Mouse (Mus musculus): ENCODE results near the gene Atp6v1a. TPM values are rescaled to one million over a fixed set of nuclear protein-coding genes. Genes with fewer than 3 reads are reported as not detected.

Atp6v1a gene
- 56.4 and 59.6 TPM in 2 replicates for polyA plus RNA-seq (2014; fragmentation: Nextera tagmentation; extraction: Ambion mirVana)

GRCm38 (mm10) chr16:44139536-44140185 is at the start of gene Atp6v1a, which contains the start of gene Naa50:
Atp6v1a (minus strand) TSS chr16:44139705.
Naa50 (plus strand) TSS chr16:44139830.
- peak within 1 kb of the TSS; percentile 97 for H3K4me3 ChIP-seq (ENCODE audit: low read depth, low read length)
- WGBS, result under 1% methylated on average over 71 of the region's 71 CpGs
- DNase-seq (peak; percentile 97), ATAC-seq (ENCODE audit: insufficient read depth) (peak; percentile 85)
- peak within 1 kb of the TSS; percentile 85 for H3K4me2 ChIP-seq
- peaks cover 11% of the 10 kb centered on the region; the same call in 1 of the 2 replicates for H3K4me1 ChIP-seq (ENCODE audit: insufficient read depth)
- H3K27ac ChIP-seq (ENCODE audit: low read depth), result peak within 1 kb of the TSS; percentile 99
- H3K9ac ChIP-seq, result peak within 1 kb of the TSS; percentile 92
- H3K9me3 ChIP-seq (ENCODE audit: low read depth, low read length), result no peaks in the 10 kb centered on the region
- no peak for TF ChIP-seq CTCF (IDR thresholded peaks at IDR 0.05; ENCODE audit: low read depth)
- no peaks in the 10 kb centered on the region for H3K27me3 ChIP-seq (ENCODE audit: insufficient read depth, low read length)
- no peaks in the 10 kb centered on the region for H3K36me3 ChIP-seq (ENCODE audit: insufficient read depth)

- Histone ChIP-seq H3K9ac (no peak overlapping the region), H3K4me2 (no peak overlapping the region), H3K4me1 (ENCODE audit: insufficient read depth) (no peaks in the 10 kb centered on the region), H3K9me3 (ENCODE audit: low read depth, low read length) (no peaks in the 10 kb centered on the region), H3K27me3 (ENCODE audit: insufficient read depth, low read length) (no peaks in the 10 kb centered on the region), H3K27ac (ENCODE audit: low read depth) (no peak overlapping the region), H3K36me3 (ENCODE audit: insufficient read depth) (0 out of 2 replicates have a peak, but pooled peaks cover 9% of the 10 kb centered on the region), H3K4me3 (ENCODE audit: low read depth, low read length) (no peak overlapping the region)
- no peak for TF ChIP-seq CTCF (IDR thresholded peaks at IDR 0.05; ENCODE audit: low read depth)
- DNase-seq (no peak), ATAC-seq (ENCODE audit: insufficient read depth) (no peak)
- WGBS, result 87% methylated on average over 3 of the region's 3 CpGs
These were observed 49.3 kb upstream of the Atp6v1a start for GRCm38 (mm10) chr16:44188766-44189165.

- H3K4me2 ChIP-seq, result no peak overlapping the region
- ATAC-seq (ENCODE audit: insufficient read depth), result no peak
- no peak for DNase-seq
- H3K9me3 ChIP-seq (ENCODE audit: low read depth, low read length), result no peaks in the 10 kb centered on the region
- no peak overlapping the region for H3K27ac ChIP-seq (ENCODE audit: low read depth)
- no peak for TF ChIP-seq CTCF (IDR thresholded peaks at IDR 0.05; ENCODE audit: low read depth)
- no peaks in the 10 kb centered on the region for H3K27me3 ChIP-seq (ENCODE audit: insufficient read depth, low read length)
- H3K4me1 ChIP-seq (ENCODE audit: insufficient read depth), result no peaks in the 10 kb centered on the region
- 0 out of 2 replicates have a peak, but pooled peaks cover 9% of the 10 kb centered on the region for H3K36me3 ChIP-seq (ENCODE audit: insufficient read depth)
- H3K4me3 ChIP-seq (ENCODE audit: low read depth, low read length), result no peak overlapping the region
- no peak overlapping the region for H3K9ac ChIP-seq
- 82% methylated on average over 4 of the region's 4 CpGs for WGBS
These were observed 47.7 kb upstream of the Atp6v1a start for GRCm38 (mm10) chr16:44187172-44187571.

GRCm38 (mm10) chr16:44184769-44185168 is 45.3 kb upstream of the Atp6v1a start:
- Histone ChIP-seq H3K27ac (ENCODE audit: low read depth) (no peak overlapping the region), H3K9me3 (ENCODE audit: low read depth, low read length) (no peaks in the 10 kb centered on the region), H3K9ac (no peak overlapping the region), H3K4me1 (ENCODE audit: insufficient read depth) (no peaks in the 10 kb centered on the region), H3K27me3 (ENCODE audit: insufficient read depth, low read length) (no peaks in the 10 kb centered on the region), H3K4me3 (ENCODE audit: low read depth, low read length) (no peak overlapping the region), H3K36me3 (ENCODE audit: insufficient read depth) (0 out of 2 replicates have a peak, but pooled peaks cover 4% of the 10 kb centered on the region), H3K4me2 (no peak overlapping the region)
- WGBS, result 67% methylated on average over 3 of the region's 3 CpGs
- TF ChIP-seq CTCF (IDR thresholded peaks at IDR 0.05; ENCODE audit: low read depth), result no peak
- DNase-seq (no peak), ATAC-seq (ENCODE audit: insufficient read depth) (no peak)

- Histone ChIP-seq H3K9ac (no peak overlapping the region), H3K4me1 (ENCODE audit: insufficient read depth) (no peaks in the 10 kb centered on the region), H3K4me2 (no peak overlapping the region), H3K36me3 (ENCODE audit: insufficient read depth) (no peaks in the 10 kb centered on the region), H3K27me3 (ENCODE audit: insufficient read depth, low read length) (no peaks in the 10 kb centered on the region), H3K4me3 (ENCODE audit: low read depth, low read length) (no peak overlapping the region), H3K27ac (ENCODE audit: low read depth) (no peak overlapping the region), H3K9me3 (ENCODE audit: low read depth, low read length) (no peaks in the 10 kb centered on the region)
- no peak for TF ChIP-seq CTCF (IDR thresholded peaks at IDR 0.05; ENCODE audit: low read depth)
- ATAC-seq (ENCODE audit: insufficient read depth) (no peak), DNase-seq (no peak)
- WGBS, result 95% methylated on average over 1 of the region's 1 CpGs
These were observed 43.1 kb upstream of the Atp6v1a start for GRCm38 (mm10) chr16:44182597-44182996.

- TF ChIP-seq CTCF (IDR thresholded peaks at IDR 0.05; ENCODE audit: low read depth), result no peak
- 54% methylated on average over 1 of the region's 1 CpGs for WGBS
- H3K4me2 ChIP-seq, result no peak overlapping the region
- no peak overlapping the region for H3K9ac ChIP-seq
- H3K27ac ChIP-seq (ENCODE audit: low read depth), result 0 out of 2 replicates have a peak overlapping the region, but pooled peaks have one; percentile 38
- H3K9me3 ChIP-seq (ENCODE audit: low read depth, low read length), result no peaks in the 10 kb centered on the region
- no peak overlapping the region for H3K4me3 ChIP-seq (ENCODE audit: low read depth, low read length)
- H3K27me3 ChIP-seq (ENCODE audit: insufficient read depth, low read length), result no peaks in the 10 kb centered on the region
- H3K4me1 ChIP-seq (ENCODE audit: insufficient read depth), result peaks cover 8% of the 10 kb centered on the region; the same call in 1 of the 2 replicates
- no peaks in the 10 kb centered on the region for H3K36me3 ChIP-seq (ENCODE audit: insufficient read depth)
- DNase-seq (peak; percentile 19), ATAC-seq (ENCODE audit: insufficient read depth) (peak; percentile 58)
These were observed 39.0 kb upstream of the Atp6v1a start for GRCm38 (mm10) chr16:44178555-44178954.

- Histone ChIP-seq H3K9me3 (ENCODE audit: low read depth, low read length) (no peaks in the 10 kb centered on the region), H3K4me3 (ENCODE audit: low read depth, low read length) (no peak overlapping the region), H3K9ac (no peak overlapping the region), H3K27me3 (ENCODE audit: insufficient read depth, low read length) (no peaks in the 10 kb centered on the region), H3K4me1 (ENCODE audit: insufficient read depth) (peaks cover 8% of the 10 kb centered on the region; the same call in 1 of the 2 replicates), H3K36me3 (ENCODE audit: insufficient read depth) (no peaks in the 10 kb centered on the region), H3K4me2 (no peak overlapping the region), H3K27ac (ENCODE audit: low read depth) (no peak overlapping the region)
- 95% methylated on average over 2 of the region's 2 CpGs for WGBS
- DNase-seq (no peak), ATAC-seq (ENCODE audit: insufficient read depth) (no peak)
- TF ChIP-seq CTCF (IDR thresholded peaks at IDR 0.05; ENCODE audit: low read depth), result no peak
These were observed 37.0 kb upstream of the Atp6v1a start for GRCm38 (mm10) chr16:44176511-44176910.
